Mouse (Mus musculus) neural tube, embryonic 14.5 days (tissue): ENCODE measurements at regions not wholly inside any gene's neighbourhood (a gene's known extent, or its start where the extent isn't known, plus 50 kb on each side); places are given as distances from the start of the nearest gene placed in this dataset.
A peak's percentile ranks its signal among the peaks of the same experiment; 100 is the strongest.

Experiments used
- ATAC-seq: fragments of 200-750 bp; cut with Nextera tagmentation; 2 replicates; pipeline ENCODE4 v1.8.0; 2017; ENCODE audit warnings: low read depth, mild to moderate bottlenecking, moderate TSS enrichment, moderate library complexity
- H3K27ac ChIP-seq: fragments of 300-500 bp; sonication (generic); 2 replicates; pipeline ENCODE4 v1.5.1; 2014; ENCODE audit warnings: low read depth, mild to moderate bottlenecking, control low read depth, low read length, moderate library complexity, mixed read lengths
- H3K27me3 ChIP-seq: fragments of 300-500 bp; sonication (generic); 2 replicates; pipeline ENCODE4 v1.6.1; 2014; ENCODE audit warnings: low read length; ENCODE audit not compliant: control insufficient read depth, insufficient read depth
- H3K36me3 ChIP-seq: fragments of 300-500 bp; sonication (generic); 2 replicates; pipeline ENCODE4 v1.6.1; 2014; ENCODE audit warnings: low read length, mixed read lengths; ENCODE audit not compliant: control insufficient read depth, insufficient read depth
- H3K4me1 ChIP-seq: fragments of 300-500 bp; sonication (generic); 2 replicates; pipeline ENCODE4 v1.6.1; 2014; ENCODE audit warnings: low read length; ENCODE audit not compliant: control insufficient read depth, insufficient read depth
- H3K4me2 ChIP-seq: fragments of 300-500 bp; sonication (generic); 2 replicates; pipeline ENCODE4 v1.6.1; 2014; ENCODE audit warnings: mild to moderate bottlenecking, low read depth, low read length, control low read depth
- H3K4me3 ChIP-seq: fragments of 300-500 bp; sonication (generic); 2 replicates; pipeline ENCODE4 v1.5.1; 2014; ENCODE audit warnings: low read depth, low read length, control low read depth, mixed read lengths
- H3K9ac ChIP-seq: fragments of 300-500 bp; sonication (generic); replicated peaks from 2 replicates; pipeline ENCODE4 v1.6.1; 2014; ENCODE audit warnings: low read depth, mild to moderate bottlenecking, control low read depth, low read length, mixed read lengths
- H3K9me3 ChIP-seq: fragments of 300-500 bp; sonication (generic); 2 replicates; pipeline ENCODE4 v1.6.1; 2016; ENCODE audit warnings: low read length; ENCODE audit not compliant: control insufficient read depth
- WGBS: fragments of 180-500 bp; shearing (Covaris S2); extraction: QIAGEN DNeasy Blood & Tissue Kit; methylation state at CpG from one replicate; pipeline ENCODE4 v1.1.7; 2014; 5-methylcytosine and 5-hydroxymethylcytosine counted together

DNA sequence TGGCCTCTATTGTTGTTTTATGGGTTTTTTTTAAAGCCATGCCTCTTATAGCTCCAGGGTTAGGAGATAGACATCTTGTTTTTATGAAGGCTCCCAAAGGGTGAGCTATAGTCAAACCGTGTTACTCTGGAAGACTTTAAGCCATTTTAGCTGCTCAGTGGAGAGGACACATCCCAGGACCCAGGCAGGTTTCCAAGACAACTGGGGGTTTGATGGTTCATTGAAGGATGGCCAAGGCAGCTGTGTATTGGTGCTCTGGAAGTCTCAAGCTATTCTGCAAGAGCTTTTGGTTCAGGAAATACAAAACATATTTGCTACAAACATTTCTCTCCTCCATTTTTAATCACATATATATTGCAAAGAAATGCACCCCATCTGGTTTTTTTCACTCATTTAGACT is 708.7 kb downstream of the Gm826 start:
- Histone ChIP-seq H3K4me2 (no peak overlapping the region), H3K27me3 (no peaks in the 10 kb centered on the region), H3K4me1 (no peaks in the 10 kb centered on the region), H3K9me3 (no peaks in the 10 kb centered on the region), H3K27ac (no peak overlapping the region), H3K36me3 (no peaks in the 10 kb centered on the region), H3K9ac (no peak overlapping the region), H3K4me3 (no peak overlapping the region)
- ATAC-seq, result no peak
- 34% methylated on average over 1 of the region's 1 CpGs for WGBS

DNA sequence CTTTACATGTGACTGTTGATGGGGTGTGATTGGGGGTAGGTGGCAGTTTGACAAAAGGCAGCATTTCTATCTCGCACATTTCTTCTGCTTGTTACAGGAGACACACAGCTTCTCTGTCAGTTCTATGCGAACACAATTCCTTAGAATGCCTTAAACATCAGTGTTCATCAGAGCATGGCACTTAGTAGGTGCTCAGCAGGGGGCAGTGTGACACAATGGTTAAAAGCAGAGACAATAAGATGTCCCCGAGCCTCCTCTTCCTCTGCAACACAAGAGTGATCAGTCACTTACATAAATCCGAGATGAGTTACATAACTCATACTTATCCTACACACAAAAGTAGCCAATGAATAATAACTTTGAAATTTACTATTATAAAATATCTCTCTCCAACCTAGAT is 688.1 kb downstream of the Gm826 start:
- H3K4me1 ChIP-seq, result no peaks in the 10 kb centered on the region
- H3K4me3 ChIP-seq, result no peak overlapping the region
- WGBS, result 56% methylated on average over 4 of the region's 4 CpGs
- no peak overlapping the region for H3K9ac ChIP-seq
- no peak for ATAC-seq
- H3K9me3 ChIP-seq, result no peaks in the 10 kb centered on the region
- no peak overlapping the region for H3K27ac ChIP-seq
- no peaks in the 10 kb centered on the region for H3K36me3 ChIP-seq
- H3K4me2 ChIP-seq, result no peak overlapping the region
- H3K27me3 ChIP-seq, result no peaks in the 10 kb centered on the region

DNA sequence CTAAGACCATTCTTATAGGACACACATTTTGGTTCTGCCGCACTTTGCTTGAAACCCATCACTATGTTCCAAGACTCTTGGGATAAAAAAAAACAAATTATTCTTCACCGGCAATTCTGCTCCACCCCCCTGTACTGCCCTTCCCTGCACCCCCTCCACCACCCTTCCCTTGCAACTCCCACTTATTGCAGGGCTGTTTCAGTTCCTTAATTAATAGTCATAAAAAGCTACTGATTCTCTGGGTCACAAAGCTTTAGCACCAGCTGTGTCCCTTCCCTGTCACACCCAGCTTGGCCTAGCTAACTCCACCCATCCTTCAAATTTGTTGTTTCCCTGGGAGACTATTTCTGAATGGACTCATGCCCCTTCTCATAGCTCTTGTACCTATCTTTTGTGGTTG is 687.4 kb downstream of the Gm826 start:
- H3K27me3 ChIP-seq, result no peaks in the 10 kb centered on the region
- H3K4me1 ChIP-seq, result no peaks in the 10 kb centered on the region
- H3K4me3 ChIP-seq, result no peak overlapping the region
- H3K9me3 ChIP-seq, result no peaks in the 10 kb centered on the region
- H3K9ac ChIP-seq, result no peak overlapping the region
- H3K36me3 ChIP-seq, result no peaks in the 10 kb centered on the region
- H3K27ac ChIP-seq, result no peak overlapping the region
- WGBS, result 53% methylated on average over 2 of the region's 2 CpGs
- ATAC-seq, result no peak
- no peak overlapping the region for H3K4me2 ChIP-seq

DNA sequence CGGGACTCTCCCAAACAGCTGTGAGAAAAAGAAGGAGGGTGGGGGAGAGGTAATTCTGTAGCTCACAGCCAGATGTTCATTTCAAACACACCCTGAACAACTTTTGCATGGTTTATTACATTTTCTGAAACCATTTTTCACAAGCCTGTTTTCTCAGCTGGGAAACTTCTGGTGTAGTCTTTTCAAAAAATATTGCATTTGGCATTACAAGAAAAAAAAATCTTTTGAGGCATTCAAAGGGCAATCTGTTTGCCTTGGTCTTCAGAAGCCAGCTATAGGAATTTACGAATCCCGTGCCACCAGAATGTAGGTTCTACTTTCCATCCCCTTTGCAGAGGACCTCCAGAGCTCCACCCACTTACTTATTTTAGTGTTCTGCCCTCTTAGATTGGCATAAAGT is 681.7 kb downstream of the Gm826 start:
- Histone ChIP-seq H3K4me3 (no peak overlapping the region), H3K9me3 (no peaks in the 10 kb centered on the region), H3K27ac (no peak overlapping the region), H3K27me3 (no peaks in the 10 kb centered on the region), H3K36me3 (no peaks in the 10 kb centered on the region), H3K4me2 (no peak overlapping the region), H3K9ac (no peak overlapping the region), H3K4me1 (no peaks in the 10 kb centered on the region)
- 86% methylated on average over 3 of the region's 3 CpGs for WGBS
- ATAC-seq, result no peak

DNA sequence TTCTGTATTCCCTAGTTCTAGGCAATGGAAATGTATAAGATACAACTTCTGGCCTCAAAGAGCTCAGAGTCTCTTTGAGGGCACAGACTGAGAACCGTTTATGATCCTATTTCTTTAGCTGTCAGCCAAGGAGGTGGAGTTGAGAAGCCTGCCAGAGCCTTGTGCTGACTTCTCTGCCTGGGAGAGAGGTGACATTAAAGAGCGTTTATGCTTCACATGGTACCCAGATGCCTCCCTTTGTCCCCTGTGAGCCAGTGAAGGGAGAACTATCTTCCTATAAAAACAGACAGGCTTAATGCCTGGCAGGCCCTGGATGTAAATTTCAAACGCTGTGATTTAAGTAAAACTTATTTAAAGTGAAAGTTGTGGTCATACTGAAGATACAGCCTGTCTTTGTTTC is 657.1 kb downstream of the Gm826 start:
- Histone ChIP-seq H3K27me3 (no peaks in the 10 kb centered on the region), H3K9me3 (no peaks in the 10 kb centered on the region), H3K4me3 (no peak overlapping the region), H3K4me2 (no peak overlapping the region), H3K27ac (no peak overlapping the region), H3K36me3 (no peaks in the 10 kb centered on the region), H3K4me1 (no peaks in the 10 kb centered on the region), H3K9ac (no peak overlapping the region)
- WGBS, result 23% methylated on average over 3 of the region's 3 CpGs
- no peak for ATAC-seq

DNA sequence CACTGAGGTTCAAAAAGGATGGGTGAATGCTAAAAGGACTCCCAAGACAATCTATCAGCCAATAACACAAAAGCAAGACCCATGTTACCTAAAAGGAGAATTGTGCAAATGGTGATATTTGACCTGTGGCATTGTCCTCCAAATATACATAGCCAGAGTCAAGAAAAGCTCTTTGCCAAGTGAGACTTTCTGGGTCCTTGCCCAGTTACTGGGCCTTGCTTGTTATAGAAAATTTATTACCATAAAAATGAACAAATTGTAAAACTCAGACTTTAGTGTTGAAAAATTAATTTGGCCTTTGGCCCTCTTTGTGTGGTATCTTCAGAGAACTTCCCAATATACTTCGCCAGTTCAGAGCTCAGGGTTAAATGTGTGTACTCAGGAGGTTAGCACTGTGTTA is 653.3 kb downstream of the Gm826 start:
- WGBS, result 70% methylated on average over 1 of the region's 1 CpGs
- Histone ChIP-seq H3K27ac (no peak overlapping the region), H3K4me1 (no peaks in the 10 kb centered on the region), H3K4me2 (no peak overlapping the region), H3K9me3 (no peaks in the 10 kb centered on the region), H3K36me3 (no peaks in the 10 kb centered on the region), H3K27me3 (no peaks in the 10 kb centered on the region), H3K9ac (no peak overlapping the region), H3K4me3 (no peak overlapping the region)
- ATAC-seq, result no peak

DNA sequence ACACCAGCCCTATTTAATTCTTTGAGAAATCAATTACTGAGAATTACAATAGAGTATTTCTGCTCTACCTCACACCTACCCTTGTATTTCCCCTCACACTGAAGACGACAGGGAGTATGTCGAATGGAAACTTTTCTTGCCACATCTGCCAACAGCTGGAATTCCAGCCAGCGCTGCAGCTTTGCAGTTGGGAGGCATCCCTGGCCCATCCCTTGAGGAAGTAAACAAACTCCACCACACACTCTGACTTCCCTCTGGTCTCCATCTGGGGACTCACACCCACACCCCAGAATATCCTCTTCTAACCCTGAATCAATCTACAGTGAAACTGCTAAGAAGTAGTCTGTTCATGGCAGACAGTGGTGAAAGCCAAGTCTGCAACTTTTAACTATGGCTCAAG is 630.9 kb downstream of the Gm826 start:
- Histone ChIP-seq H3K27me3 (no peaks in the 10 kb centered on the region), H3K4me2 (no peak overlapping the region), H3K27ac (no peak overlapping the region), H3K4me3 (no peak overlapping the region), H3K9ac (no peak overlapping the region), H3K4me1 (no peaks in the 10 kb centered on the region), H3K36me3 (no peaks in the 10 kb centered on the region), H3K9me3 (no peaks in the 10 kb centered on the region)
- ATAC-seq, result no peak
- WGBS, result 86% methylated on average over 3 of the region's 3 CpGs

DNA sequence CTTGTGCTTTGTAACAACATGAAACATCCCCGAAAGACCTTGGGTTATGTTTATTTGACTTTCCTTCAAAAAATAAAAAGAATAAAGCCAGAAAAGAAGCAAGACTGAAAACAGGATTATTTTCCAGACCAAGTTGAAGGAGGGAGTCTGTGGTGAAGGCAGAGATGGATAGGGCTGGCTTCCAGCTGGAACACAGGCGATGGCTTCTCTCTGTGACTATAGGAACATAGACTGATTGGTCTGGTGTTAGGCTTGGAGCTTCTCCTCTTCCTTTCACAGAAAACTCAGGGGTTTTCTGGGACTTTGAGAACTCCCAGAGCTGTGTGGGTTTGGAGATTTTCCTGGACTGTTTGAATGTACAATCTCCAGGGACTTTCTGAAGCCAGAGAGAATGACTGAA is 625.8 kb downstream of the Gm826 start:
- Histone ChIP-seq H3K27me3 (no peaks in the 10 kb centered on the region), H3K4me2 (no peak overlapping the region), H3K9ac (no peak overlapping the region), H3K4me3 (no peak overlapping the region), H3K9me3 (no peaks in the 10 kb centered on the region), H3K36me3 (no peaks in the 10 kb centered on the region), H3K4me1 (no peaks in the 10 kb centered on the region), H3K27ac (no peak overlapping the region)
- ATAC-seq, result no peak
- WGBS, result 78% methylated on average over 2 of the region's 2 CpGs

DNA sequence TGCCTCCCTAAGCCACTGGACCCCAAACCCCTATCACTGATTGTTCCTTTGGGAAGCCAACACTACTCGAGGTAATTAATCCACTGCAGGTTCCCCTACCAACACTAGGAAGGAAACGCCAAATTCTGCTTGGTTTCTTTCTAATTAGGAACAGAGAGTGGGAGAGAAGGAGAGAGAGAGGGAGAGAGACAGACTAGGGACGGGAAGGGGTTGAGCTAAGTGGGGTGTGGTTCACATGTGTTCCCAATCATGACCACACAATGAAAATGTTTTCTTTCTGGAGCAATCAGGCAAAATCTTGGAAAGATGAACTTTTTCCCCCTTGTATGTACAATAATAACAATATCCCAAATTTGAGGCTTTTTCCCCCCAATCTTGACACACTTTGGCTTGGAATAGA is 619.3 kb downstream of the Gm826 start:
- no peaks in the 10 kb centered on the region for H3K4me1 ChIP-seq
- ATAC-seq, result no peak
- no peak overlapping the region for H3K4me3 ChIP-seq
- no peaks in the 10 kb centered on the region for H3K27me3 ChIP-seq
- H3K4me2 ChIP-seq, result no peak overlapping the region
- no peak overlapping the region for H3K27ac ChIP-seq
- H3K36me3 ChIP-seq, result no peaks in the 10 kb centered on the region
- 46% methylated on average over 3 of the region's 3 CpGs for WGBS
- no peaks in the 10 kb centered on the region for H3K9me3 ChIP-seq
- H3K9ac ChIP-seq, result no peak overlapping the region

DNA sequence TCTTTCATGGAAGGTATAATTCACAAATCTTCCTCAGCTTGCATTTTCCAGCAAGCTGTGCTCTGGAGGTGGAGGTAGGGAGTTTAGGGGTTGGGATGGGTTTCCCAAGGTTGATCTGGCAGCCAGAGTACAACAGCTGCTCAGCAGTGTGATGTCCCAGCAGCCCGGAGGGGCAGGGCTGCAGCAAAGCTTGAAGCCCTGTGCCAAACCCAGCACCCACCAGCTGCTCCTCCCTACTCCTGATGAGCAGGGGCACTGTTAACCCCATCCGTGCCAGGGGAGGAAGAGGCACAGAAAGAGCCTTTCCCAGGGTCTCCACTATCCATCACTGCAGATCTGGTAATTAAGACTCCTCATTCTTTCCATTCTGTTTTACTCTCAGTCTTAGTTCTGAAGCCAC is 615.2 kb downstream of the Gm826 start:
- ATAC-seq, result peak; percentile 65
- Histone ChIP-seq H3K27ac (no peak overlapping the region), H3K9me3 (no peaks in the 10 kb centered on the region), H3K36me3 (no peaks in the 10 kb centered on the region), H3K4me2 (no peak overlapping the region), H3K4me3 (no peak overlapping the region), H3K27me3 (no peaks in the 10 kb centered on the region), H3K9ac (no peak overlapping the region), H3K4me1 (no peaks in the 10 kb centered on the region)
- WGBS, result 25% methylated on average over 2 of the region's 2 CpGs
